Mouse (Mus musculus) lung, adult 2 months (tissue): Measurements from ENCODE around the gene Mybpc2. TPM values are rescaled to one million over a fixed set of nuclear protein-coding genes. Genes with fewer than 3 reads are reported as not detected.

Experiments used
- DNase-seq: peaks from one replicate; pipeline ENCODE4 v3.0.0; 2022
- H3K4me1 ChIP-seq: fragments of 200-500 bp; 2 replicates; pipeline ENCODE4 v1.6.1; 2011; ENCODE audit warnings: low read length; ENCODE audit not compliant: control insufficient read depth, insufficient read depth
- H3K4me3 ChIP-seq: fragments of 200-500 bp; replicated peaks from 2 replicates; pipeline ENCODE3; 2011; ENCODE audit warnings: low read depth, mild to moderate bottlenecking, control low read depth, low read length; ENCODE audit errors: extremely low read depth
- CTCF ChIP-seq: fragments of 200-500 bp; IDR thresholded peaks from 2 replicates; pipeline ENCODE4 v1.5.1; 2011; ENCODE audit warnings: mild to moderate bottlenecking, low read length, control low read depth; ENCODE audit not compliant: insufficient read depth
- POLR2A ChIP-seq: fragments of 200-500 bp; IDR thresholded peaks from 2 replicates; pipeline ENCODE4 v1.6.1; 2011; ENCODE audit warnings: low read depth, mild to moderate bottlenecking, control low read depth, low read length, borderline replicate concordance; ENCODE audit errors: extremely low read depth
- WGBS: fragments of 180-500 bp; shearing (Covaris S2); methylation state at CpG from one replicate; pipeline ENCODE4 v1.1.7; 2018; 5-methylcytosine and 5-hydroxymethylcytosine counted together
- polyA plus RNA-seq: library from polyadenylated mRNA; depleted of rRNA; stranded (reverse); fragments of >200 nt; gene quantifications from 2 replicates; pipeline ENCODE4 v1.2.3, GENCODE M21; 2012

The Mybpc2 gene
- polyA plus RNA-seq, 1 experiment = 10.5 TPM

DNA sequence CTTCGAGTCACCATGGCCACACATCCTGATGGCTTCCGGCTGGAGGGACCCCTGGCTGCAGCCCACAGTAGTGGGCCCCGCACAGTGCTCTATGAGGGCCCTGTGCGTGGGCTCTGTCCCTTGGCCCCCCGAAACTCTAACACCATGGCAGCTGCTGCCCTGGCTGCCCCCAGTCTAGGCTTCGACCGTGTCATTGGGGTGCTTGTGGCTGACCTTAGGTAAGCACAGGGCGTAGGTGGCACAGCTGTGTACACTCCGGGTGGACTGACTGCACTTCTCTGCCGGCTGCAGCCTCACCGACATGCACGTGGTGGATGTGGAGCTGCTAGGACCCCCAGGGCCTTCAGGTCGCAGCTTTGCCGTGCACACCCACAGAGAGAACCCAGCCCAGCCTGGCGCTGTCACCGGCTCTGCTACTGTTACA is 57.6 kb downstream of the Mybpc2 start:
- DNase-seq = no peak
- TF ChIP-seq POLR2A = no peak
- no peak for TF ChIP-seq CTCF
- H3K4me1 ChIP-seq = peaks cover 8% of the 10 kb centered on the region
- no peak overlapping the region for H3K4me3 ChIP-seq
- 84% methylated on average over 16 of the region's 16 CpGs for WGBS

DNA sequence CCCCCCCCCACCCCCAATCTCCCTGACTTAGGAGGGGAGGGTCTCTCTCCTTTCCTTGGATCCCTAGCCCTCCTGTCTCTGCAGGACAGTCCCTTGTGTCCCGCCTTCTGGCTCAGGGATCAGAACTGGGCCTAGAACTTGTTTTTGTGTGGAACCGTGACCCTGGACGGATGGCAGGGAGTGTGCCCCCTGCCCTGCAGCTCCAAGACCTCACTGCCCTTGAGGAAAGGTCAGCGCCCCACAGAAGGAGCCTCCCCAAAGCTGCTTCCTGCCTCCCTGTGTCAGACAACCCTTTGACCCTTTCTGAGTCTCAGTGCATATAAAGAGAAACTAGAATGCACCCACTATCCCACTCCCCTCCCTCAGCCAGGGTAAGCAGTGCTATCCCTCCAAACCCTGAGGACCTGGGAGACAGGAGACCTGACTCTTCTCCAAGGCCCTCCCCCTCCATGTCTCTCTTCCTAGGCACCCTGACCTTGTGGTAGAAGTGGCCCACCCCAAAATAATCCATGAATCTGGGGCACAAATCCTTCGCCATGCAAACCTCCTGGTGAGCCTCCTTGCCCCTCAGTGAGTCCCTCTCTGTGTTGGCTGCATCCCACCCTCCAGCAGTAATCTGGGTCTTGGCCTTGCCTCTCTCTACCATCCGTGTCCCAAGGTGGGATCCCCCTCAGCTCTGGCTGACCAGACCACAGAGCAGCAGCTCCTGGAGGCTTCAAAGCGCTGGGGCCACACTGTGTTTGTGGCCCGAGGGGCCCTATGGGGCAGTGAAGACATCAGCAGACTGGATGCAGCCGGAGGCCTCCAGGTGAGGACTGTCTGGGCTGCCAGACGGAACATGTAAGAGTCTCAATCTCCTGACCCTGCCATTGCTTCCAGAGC is 58.2 kb downstream of the Mybpc2 start:
- Histone ChIP-seq H3K4me1 (peaks cover 8% of the 10 kb centered on the region), H3K4me3 (no peak overlapping the region)
- TF ChIP-seq CTCF (no peak), POLR2A (no peak)
- no peak for DNase-seq
- WGBS = 77% methylated on average over 10 of the region's 10 CpGs

GRCm38 (mm10) chr7:44465111-44465510 is 59.3 kb downstream of the Mybpc2 start, which contains the start of gene Aspdh:
Gene Aspdh, plus strand, starts transcription at chr7:44465391.
- no peak for TF ChIP-seq POLR2A
- no peak for TF ChIP-seq CTCF
- 76% methylated on average over 2 of the region's 2 CpGs for WGBS
- no peak within 1 kb of the TSS for H3K4me3 ChIP-seq
- no peak for DNase-seq
- H3K4me1 ChIP-seq = peaks cover 8% of the 10 kb centered on the region

- no peak for DNase-seq
- H3K4me3 ChIP-seq = no peak overlapping the region
- no peak for TF ChIP-seq POLR2A
- TF ChIP-seq CTCF = no peak
- H3K4me1 ChIP-seq = peaks cover 8% of the 10 kb centered on the region
- WGBS = 39% methylated on average over 4 of the region's 4 CpGs
Observed at GRCm38 (mm10) chr7:44464511-44464910, 59.9 kb downstream of the Mybpc2 start.

GRCm38 (mm10) chr7:44463556-44464225 is 60.8 kb downstream of the Mybpc2 start:
- 76% methylated on average over 10 of the region's 10 CpGs for WGBS
- Histone ChIP-seq H3K4me3 (no peak overlapping the region), H3K4me1 (peaks cover 5% of the 10 kb centered on the region)
- no peak for DNase-seq
- TF ChIP-seq POLR2A = no peak
- no peak for TF ChIP-seq CTCF

DNA sequence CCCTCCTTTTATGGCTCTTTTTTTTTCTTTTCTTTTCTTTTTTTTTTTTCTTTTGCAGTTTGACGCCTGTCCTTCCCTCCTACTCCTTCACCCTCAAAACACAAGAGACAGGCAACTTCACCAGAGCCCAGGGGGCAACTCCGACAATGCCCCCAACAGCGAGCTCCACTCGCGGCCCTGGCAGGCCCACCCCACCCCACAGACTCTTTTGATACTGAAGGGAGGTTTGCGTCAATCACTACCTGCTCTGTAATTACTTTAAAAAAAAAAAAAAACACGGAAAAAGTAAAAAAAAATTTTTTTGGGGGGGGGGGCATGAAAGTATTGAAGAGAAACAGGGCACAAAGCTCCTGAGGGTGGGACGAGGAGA is 61.4 kb downstream of the Mybpc2 start:
- Histone ChIP-seq H3K4me3 (no peak overlapping the region), H3K4me1 (no peaks in the 10 kb centered on the region)
- WGBS = 27% methylated on average over 8 of the region's 8 CpGs
- no peak for TF ChIP-seq CTCF
- no peak for TF ChIP-seq POLR2A
- no peak for DNase-seq

- TF ChIP-seq POLR2A (no peak), CTCF (no peak)
Observed at GRCm38 (mm10) chr7:44462218-44463055, 62.0 kb downstream of the Mybpc2 start.

GRCm38 (mm10) chr7:44461503-44462217 is 62.8 kb downstream of the Mybpc2 start:
- 54% methylated on average over 57 of the region's 57 CpGs for WGBS
- Histone ChIP-seq H3K4me1 (no peaks in the 10 kb centered on the region), H3K4me3 (no peak overlapping the region)
- TF ChIP-seq CTCF = no peak
- TF ChIP-seq POLR2A = no peak
- DNase-seq = no peak

More at GRCm38 (mm10) chr7:44462218-44463055, 62.0 kb downstream of the Mybpc2 start:
- DNase-seq = no peak
- Histone ChIP-seq H3K4me1 (no peaks in the 10 kb centered on the region), H3K4me3 (no peak overlapping the region)
- 18% methylated on average over 75 of the region's 77 CpGs for WGBS
